Mouse (Mus musculus) T-helper 2 cell (primary cell): ENCODE data around the gene Gcnt3.

Experiments used
- in situ Hi-C: fragments of 300-600 bp; cut with MboI, MseI; formaldehyde crosslinking; loops from one replicate; pipeline ENCODE4 v1.15.1; 2025; ENCODE audit warnings: high pct_unique_total_duplicates

Gene Gcnt3

DNA sequence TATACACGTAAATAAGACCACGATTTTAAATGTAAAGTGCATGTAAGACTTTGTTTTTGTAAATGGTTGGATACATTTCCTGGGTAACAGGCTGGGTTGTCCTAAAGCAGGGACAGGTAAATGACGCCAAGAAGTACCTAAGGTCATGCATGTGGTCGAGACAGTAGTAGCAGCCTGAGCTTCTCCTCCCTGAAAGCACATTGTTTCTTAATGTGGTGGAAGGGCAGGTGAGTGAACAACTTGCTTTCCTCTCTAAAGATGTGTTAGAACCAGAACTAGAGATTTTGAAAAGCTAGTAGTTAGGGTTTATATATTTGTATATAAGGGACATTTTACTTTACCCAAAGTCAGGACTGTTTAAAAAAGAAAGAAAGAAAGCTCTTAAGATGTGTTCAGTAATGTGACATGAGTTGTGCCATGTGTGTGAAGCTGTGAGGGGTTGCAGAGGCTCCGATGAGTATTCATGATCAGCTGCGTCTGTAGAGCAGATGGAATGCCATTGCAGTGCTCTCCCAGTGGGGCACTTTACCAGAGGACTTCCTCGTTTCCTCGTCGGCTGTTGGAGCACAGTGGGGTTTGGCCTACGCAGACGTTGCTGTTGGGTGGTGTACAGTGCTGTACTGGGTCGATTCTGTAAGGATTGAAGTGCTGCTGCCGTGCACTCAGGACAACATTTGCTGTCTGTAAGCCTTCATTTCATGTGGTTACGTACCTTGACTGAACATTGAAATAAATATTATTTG is 30.2 kb downstream of the Gcnt3 start:
- in situ Hi-C loops, result no loop called here

DNA sequence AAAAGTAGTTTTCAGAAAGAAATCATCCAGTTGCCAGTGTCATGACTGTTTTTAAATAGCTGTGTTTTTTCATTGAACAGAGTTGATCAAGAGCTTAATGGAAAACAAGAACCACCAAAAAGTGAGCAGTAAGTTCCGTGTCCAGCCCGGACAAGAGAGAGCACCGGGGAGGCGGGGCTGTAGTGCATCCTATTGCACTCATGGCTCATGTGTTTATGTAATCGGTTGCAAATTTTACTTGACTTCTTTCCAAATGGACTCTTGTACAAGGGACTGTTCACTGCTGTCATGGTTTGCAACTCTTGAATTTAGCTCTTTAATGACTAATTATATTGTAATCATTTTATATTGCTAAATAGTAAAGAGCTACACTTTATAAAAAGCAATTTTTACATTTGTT is 30.9 kb downstream of the Gcnt3 start:
- in situ Hi-C loops, result no loop called here

DNA sequence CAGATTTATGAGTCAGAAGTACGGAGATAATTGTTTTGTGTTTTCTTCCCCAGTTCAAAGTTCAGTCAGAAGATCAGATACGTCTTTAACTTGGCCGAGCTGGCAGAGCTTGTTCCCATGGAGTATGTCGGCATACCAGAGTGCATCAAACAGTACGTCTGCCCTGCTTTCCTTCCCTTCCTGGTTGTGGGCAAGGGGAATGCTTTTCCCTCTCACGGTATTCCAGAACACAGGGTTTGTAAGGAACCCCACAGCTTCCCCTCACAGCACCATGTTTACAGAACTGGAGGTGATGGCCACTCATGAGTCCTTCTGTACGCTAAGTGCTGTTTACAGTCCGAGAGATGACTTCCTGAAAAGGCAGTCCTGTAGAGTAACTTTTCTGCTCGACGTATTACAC is 34.4 kb downstream of the Gcnt3 start:
- in situ Hi-C loops, result no loop called here

DNA sequence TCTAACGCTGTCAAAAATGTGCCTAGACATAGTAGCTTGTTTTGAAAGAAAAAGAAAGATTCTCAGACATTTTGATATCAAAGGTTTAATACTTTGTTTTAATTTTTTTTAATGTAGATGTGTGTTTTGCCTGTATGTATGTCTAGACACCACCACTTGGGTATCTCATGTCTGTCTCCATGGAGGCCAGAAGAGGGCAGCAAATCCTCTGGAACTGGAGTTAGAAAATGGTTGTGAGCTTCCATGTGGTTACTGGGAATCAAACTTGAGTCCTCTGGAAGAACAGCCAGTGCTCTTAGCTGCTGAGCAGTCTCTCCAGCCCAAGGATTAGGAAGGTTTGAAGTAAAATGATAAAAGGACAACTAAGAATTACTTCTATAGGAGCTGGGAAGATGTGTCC is 38.6 kb downstream of the Gcnt3 start:
- in situ Hi-C loops, result no loop called here

DNA sequence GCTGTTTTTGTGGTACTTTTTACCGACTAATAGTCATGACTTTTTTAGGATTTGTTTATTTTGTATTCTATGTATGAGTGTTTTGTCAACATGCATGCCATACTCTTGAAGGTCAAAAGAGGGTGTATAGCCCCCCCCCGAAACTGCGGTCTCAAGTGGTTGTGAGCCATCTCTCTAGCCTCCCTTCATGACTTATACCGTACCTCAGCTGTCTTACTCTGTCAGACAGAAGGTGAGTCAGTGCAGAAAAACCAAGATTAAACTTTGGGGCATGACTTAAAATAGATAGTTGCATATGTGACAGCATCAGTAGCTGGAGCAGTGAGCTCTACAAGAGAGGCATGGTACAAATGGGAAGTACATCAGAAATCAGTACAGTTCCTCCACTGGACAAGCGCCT is 43.3 kb downstream of the Gcnt3 start:
- in situ Hi-C loops, result no loop called here

DNA sequence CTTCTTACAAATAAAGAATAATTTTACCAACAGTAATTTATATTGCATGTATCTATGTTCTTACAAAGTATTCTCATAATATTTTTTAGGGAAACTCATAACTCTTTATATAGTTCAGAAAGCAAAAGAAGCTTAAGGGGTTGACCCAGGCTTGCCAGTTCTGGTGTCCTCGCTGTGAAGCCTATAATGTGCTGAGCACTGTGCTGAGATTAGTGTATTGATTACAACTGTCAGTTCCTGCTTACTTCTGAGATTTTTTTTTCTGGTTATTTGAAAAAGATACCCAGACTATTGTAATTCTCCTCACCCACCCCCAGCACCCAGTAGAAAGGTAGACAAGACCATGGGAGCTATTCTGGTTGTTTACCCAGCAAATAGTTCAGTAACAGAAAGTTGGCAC is 44.4 kb downstream of the Gcnt3 start:
- in situ Hi-C loops, result no loop called here

DNA sequence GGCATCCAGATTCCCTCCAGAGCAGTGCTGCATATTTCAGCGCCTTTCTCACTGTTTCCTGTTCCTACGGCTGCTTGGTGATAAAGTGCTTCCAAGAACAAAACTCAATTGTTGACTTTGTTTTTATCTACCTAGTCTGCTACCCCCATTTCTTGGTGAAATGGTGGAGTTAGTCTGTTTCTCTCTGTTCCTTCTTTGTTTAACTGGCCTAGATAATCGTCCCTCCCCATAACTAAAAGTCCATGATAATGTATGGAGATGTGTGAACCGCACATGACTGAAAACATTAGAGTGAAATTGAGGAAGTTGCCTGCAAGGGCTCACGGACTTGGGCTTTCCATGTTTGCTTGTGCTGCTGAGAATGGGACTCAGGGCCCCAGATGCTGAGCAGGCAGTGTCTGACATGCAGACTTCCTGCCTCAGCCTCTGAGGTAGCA is 45.0 kb downstream of the Gcnt3 start:
- in situ Hi-C loops, result no loop called here

DNA sequence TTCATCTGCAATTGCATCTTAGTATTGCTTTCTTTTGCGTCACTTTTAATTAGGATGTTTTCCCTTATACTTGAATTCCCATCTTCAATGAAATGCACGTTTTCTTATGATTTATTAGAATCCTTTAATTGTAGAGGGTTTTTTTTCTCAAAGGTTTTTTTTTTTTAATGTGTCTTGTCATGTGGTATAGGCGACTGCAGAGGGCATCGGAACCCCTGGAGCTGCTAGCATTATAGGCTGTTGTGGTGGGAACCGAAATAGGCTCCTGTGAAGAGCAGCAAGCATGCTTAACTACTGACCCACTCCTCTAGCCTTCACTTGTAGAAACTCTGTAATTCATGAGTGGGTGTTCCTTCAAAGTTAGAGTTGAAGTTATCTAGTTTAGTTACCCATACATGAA is 47.5 kb downstream of the Gcnt3 start:
- in situ Hi-C loops, result no loop called here

DNA sequence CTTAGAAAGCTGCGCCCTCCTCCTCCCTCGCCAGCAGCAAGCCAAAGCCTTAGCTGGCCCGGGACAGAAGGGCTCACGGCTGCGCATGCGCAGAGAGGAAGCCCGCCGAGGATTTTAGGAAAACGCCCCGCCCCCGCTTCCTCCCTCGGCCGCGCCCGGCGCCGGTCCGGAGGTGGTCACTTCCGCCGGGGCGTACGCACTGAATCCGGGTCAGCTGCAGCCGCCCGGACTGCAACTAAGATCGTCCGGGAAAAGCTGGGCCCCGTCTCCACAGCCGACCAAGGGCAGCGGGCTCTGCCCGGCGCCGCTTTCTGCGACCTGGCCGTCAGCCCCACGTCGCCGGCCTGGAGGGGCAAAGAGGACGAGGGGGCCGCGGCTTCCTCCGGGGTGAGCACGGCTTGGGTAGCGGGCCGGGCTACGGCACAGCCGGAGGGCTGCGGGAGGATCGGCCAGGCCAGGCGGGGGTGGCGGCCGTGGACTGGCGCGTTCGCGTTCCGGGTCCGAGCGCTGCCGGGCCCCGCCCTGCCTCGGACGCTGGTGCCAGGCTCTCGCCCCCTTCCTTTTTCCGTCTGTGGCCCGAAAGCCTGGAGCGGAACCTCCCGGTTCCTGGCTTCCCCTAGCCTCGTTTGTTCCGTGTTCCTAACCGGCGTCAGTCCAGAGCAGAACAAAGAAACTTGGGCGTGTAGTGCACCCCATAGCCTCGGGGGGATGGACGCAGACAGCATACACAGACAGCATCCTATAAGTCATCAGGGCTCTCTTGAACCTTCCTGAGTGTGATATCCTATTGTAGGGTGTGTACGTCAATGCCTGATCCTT is 48.4 kb downstream of the Gcnt3 start, which contains the start of gene Bnip2:
TSS of gene Bnip2 (plus strand) at position 164 of the 819 bp plus-strand sequence.
- in situ Hi-C loops, result no loop called here

DNA sequence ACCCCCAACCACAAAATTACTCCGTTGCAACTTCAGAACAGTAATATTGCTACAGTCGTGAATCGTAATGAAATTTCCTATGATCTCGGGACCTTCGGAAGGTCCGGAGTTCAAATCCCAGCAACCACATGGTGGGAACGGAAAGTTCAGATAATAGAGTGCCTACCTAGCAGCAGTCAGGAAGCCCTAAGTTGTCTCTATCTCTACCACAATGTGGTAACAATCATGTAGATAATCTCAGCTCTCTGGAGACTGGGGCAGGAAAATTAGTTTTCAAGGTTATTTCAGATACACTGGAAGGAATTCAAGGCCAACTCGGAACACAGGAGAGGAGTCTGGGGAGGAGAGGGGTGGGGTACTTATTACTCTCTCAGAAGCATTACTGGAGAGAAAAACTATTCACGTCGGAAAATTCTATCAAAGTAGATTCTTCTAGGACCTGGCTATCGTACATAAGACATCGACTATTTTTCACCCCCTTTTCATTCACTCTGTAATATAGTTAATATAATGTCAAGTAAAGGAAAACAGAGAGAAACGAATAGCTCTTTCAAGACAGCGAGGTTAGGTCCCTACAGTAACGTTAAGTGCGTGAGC is 49.1 kb downstream of the Gcnt3 start:
- in situ Hi-C loops, result no loop called here

DNA sequence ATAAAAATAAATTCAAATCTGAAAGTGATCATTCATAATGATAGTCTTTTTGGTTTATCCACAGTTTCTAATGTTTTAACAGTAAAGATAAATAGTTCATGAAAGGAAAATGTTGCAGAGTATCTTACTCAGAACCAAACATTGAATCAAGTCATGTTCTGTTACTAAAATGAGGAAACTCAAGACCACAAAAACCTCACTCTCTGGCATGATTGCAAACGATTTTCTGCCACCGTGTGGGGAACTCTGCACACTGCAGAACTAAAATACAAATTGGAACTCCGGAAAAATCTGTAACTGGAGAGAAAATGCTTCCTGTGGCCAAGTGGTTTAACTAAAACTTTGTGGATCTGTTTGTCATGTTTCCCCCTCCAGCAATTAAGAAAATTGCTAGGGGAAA is 50.3 kb downstream of the Gcnt3 start:
- in situ Hi-C loops, result no loop called here

DNA sequence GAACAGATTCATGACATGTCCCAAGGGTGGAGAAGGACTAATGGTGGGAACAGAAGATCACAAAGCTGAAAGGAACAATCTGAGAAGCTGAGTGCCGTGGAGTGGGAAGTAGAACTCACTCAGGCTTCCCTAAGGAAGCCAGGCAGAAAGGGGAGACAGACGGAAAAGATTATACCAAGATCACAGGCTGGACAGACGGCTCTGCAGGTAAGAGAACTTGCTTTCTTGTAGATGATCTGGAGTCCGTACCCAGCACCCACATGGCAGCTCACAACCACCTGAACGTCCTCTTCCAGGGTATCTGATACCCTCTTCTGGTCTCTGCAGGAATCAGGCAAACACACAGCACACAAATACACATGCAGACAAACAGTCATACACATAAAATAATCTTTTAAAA is 51.3 kb downstream of the Gcnt3 start:
- in situ Hi-C loops, result no loop called here

DNA sequence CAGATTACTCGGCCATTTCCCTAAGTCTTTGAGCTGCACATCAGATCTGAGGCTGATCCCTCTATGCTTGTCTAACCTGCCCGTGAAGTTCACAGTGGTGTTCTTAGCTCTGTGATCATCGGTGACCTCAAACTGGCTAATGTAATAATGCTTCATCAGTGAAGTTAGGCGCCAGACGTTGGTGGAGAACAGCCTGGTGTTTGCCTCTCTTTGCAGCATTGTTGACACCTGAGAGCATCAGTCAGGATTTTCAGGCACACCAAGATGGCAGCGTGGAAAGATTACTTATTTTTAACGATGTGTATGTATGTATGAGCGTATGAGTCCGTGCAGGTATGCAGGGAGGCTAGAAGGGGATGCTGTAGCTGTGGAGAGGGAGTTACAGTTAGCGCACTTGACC is 51.8 kb downstream of the Gcnt3 start:
- in situ Hi-C loops, result no loop called here

DNA sequence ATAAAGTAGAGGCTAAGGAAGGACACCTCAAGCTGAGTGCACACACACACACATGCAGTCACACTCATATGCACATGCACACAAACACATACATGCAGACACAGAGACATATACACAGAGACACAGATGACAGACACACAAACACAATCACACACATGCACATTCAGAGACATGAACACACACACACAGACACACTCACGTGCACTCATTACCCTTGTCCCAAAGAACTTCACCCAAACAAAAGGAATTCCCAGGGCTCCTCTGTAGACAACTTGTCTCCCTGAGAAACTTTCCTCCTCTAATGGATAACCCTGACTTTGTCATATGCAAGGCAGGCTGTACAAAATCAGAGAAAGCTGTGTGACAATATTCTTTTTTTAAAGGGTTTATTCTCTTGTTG is 52.4 kb downstream of the Gcnt3 start:
- in situ Hi-C loops, result no loop called here
